Mouse (Mus musculus) heart, adult 11 months (tissue): ENCODE results near the gene Zbtb26.

Experiments
- DNase-seq: peaks from one replicate; pipeline ENCODE4 v3.0.0; 2022

The Zbtb26 gene

GRCm38 (mm10) chr2:37442611-37443591 is at the start of gene Zbtb26, which contains the start of the genes Zbtb6 and Rabgap1:
Gene Zbtb26, minus strand, starts transcription at chr2:37443135.
Gene Zbtb6, minus strand, starts transcription at chr2:37443171.
Gene Rabgap1, plus strand, starts transcription at chr2:37443279.
- DNase-seq: peak; percentile 100

GRCm38 (mm10) chr2:37488956-37489355 is 46.0 kb upstream of the Zbtb26 start:
- no peak for DNase-seq

GRCm38 (mm10) chr2:37486408-37486807 is 43.5 kb upstream of the Zbtb26 start:
- DNase-seq: no peak

- DNase-seq: no peak
These were observed 42.4 kb upstream of the Zbtb26 start for GRCm38 (mm10) chr2:37485370-37485769.

GRCm38 (mm10) chr2:37484165-37484564 is 41.2 kb upstream of the Zbtb26 start:
- DNase-seq: no peak

GRCm38 (mm10) chr2:37480039-37480438 is 37.1 kb upstream of the Zbtb26 start:
- DNase-seq: no peak

- no peak for DNase-seq
These were observed 36.6 kb upstream of the Zbtb26 start for GRCm38 (mm10) chr2:37479559-37479958.

- no peak for DNase-seq
These were observed 23.3 kb upstream of the Zbtb26 start for GRCm38 (mm10) chr2:37466266-37466665.

GRCm38 (mm10) chr2:37460707-37461106 is 17.8 kb upstream of the Zbtb26 start:
- DNase-seq: no peak

- no peak for DNase-seq
These were observed 9.4 kb upstream of the Zbtb26 start for GRCm38 (mm10) chr2:37452376-37452760.

- peak; percentile 99 for DNase-seq
These were observed 8.9 kb upstream of the Zbtb26 start for GRCm38 (mm10) chr2:37451667-37452375.

- no peak for DNase-seq
These were observed 11.3 kb downstream of the Zbtb26 start for GRCm38 (mm10) chr2:37431609-37432008.

- DNase-seq: peak; percentile 98
These were observed 12.1 kb downstream of the Zbtb26 start for GRCm38 (mm10) chr2:37430593-37431464.

GRCm38 (mm10) chr2:37423671-37424070 is 19.3 kb downstream of the Zbtb26 start:
- DNase-seq: no peak

GRCm38 (mm10) chr2:37422306-37423304 is 20.3 kb downstream of the Zbtb26 start, which contains the start of gene Rc3h2:
Gene Rc3h2, minus strand, starts transcription at chr2:37422903.
- peak; percentile 100 for DNase-seq

- DNase-seq: no peak
These were observed 21.0 kb downstream of the Zbtb26 start for GRCm38 (mm10) chr2:37421903-37422302.

- no peak for DNase-seq
These were observed 47.4 kb downstream of the Zbtb26 start for GRCm38 (mm10) chr2:37395539-37395938.

- DNase-seq: no peak
These were observed 60.0 kb downstream of the Zbtb26 start for GRCm38 (mm10) chr2:37382921-37383320.
